Mouse (Mus musculus) lung, postnatal 4 days (tissue): ENCODE data around the gene Ptpn5.

ENCODE experiments used
- DNase-seq, 2 experiments: peaks; one replicate each; pipeline ENCODE4 v3.0.0; 2021

Gene Ptpn5

GRCm38 (mm10) chr7:47054666-47055065, 78.8 kb downstream of the Ptpn5 start:
- DNase-seq, result peak in 1 of 2 experiments; percentile 56

- no peak for DNase-seq
Observed at GRCm38 (mm10) chr7:47053287-47053686, 80.2 kb downstream of the Ptpn5 start.

- DNase-seq, result peak; percentile 53 to 78
Observed at GRCm38 (mm10) chr7:47052276-47052675, 81.2 kb downstream of the Ptpn5 start.

- DNase-seq, result peak; percentile 85 to 90
Observed at GRCm38 (mm10) chr7:47051404-47052151, 81.9 kb downstream of the Ptpn5 start.

- DNase-seq, result no peak
Observed at GRCm38 (mm10) chr7:47050766-47051165, 82.7 kb downstream of the Ptpn5 start.

GRCm38 (mm10) chr7:47050366-47050765, 83.1 kb downstream of the Ptpn5 start, which contains the start of gene Tmem86a:
Gene Tmem86a, plus strand, starts transcription at chr7:47050601.
- DNase-seq, result peak; percentile 97

GRCm38 (mm10) chr7:47042823-47043490, 90.5 kb downstream of the Ptpn5 start:
- DNase-seq, result peak; percentile 44 to 73

GRCm38 (mm10) chr7:47042121-47042520, 91.4 kb downstream of the Ptpn5 start:
- DNase-seq, result no peak

GRCm38 (mm10) chr7:47041706-47042105, 91.8 kb downstream of the Ptpn5 start:
- no peak for DNase-seq

GRCm38 (mm10) chr7:47035426-47035825, 98.1 kb downstream of the Ptpn5 start:
- no peak for DNase-seq

- no peak for DNase-seq
Observed at GRCm38 (mm10) chr7:47034785-47035384, 98.6 kb downstream of the Ptpn5 start.

GRCm38 (mm10) chr7:47031371-47031770, 102.1 kb downstream of the Ptpn5 start:
- DNase-seq, result no peak

- no peak for DNase-seq
Observed at GRCm38 (mm10) chr7:47030517-47031193, 102.8 kb downstream of the Ptpn5 start.
